Mouse (Mus musculus): ENCODE results near the gene Gnb1. TPM values are rescaled to one million over a fixed set of nuclear protein-coding genes. Genes with fewer than 3 reads are reported as not detected.

Gnb1 gene
- polyA plus RNA-seq (2015; fragmentation: Nextera tagmentation; extraction: Ambion mirVana) = 1,017 and 1,097 TPM in 2 replicates

DNA sequence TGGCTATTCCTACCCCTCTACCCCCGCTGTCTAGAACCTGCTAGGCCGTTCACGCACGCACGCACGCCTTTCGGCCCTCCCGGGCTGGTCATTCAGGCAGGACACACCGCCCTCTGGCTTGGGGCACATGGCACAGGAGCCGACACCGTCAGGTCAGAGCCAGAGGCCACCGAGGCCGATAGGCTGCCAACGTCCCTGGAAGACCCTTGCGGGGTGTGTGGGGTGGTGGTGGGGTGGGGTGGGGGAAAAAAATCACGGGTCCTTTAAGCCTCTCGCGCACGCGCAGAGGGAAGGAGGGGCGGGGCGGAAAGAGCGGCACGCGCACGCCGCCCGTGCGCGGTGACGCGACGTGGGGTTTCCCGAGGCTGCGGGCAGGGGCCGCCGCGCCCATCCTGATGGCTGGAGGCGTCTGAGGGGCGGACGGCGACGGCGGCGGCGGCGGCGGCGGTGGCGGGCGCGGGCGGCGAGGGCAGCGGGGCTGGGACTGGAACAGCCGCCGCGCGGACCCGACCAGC lies at the start of gene Gnb1:
Gene Gnb1, plus strand, starts transcription at position 372 of the 515 bp plus-strand sequence.
- Histone ChIP-seq H3K27ac (ENCODE audit: low read depth, low read length) (peak within 1 kb of the TSS; percentile 95), H3K4me3 (ENCODE audit: low read length) (peak within 1 kb of the TSS; percentile 98), H3K4me2 (ENCODE audit: low read length) (peak within 1 kb of the TSS; percentile 85), H3K9me3 (ENCODE audit: control insufficient read depth, low read length) (no peaks in the 10 kb centered on the region), H3K9ac (ENCODE audit: low read depth, low read length) (peak within 1 kb of the TSS; percentile 100), H3K36me3 (ENCODE audit: control insufficient read depth, insufficient read depth, low read length) (no peaks in the 10 kb centered on the region), H3K4me1 (ENCODE audit: control insufficient read depth, insufficient read depth, low read depth, low read length) (peaks cover 34% of the 10 kb centered on the region), H3K27me3 (replicated peaks; ENCODE audit: control insufficient read depth, insufficient read depth, low read length) (no peaks in the 10 kb centered on the region)
- peak; percentile 83 for ATAC-seq
- WGBS = under 1% methylated on average over 30 of the region's 60 CpGs

DNA sequence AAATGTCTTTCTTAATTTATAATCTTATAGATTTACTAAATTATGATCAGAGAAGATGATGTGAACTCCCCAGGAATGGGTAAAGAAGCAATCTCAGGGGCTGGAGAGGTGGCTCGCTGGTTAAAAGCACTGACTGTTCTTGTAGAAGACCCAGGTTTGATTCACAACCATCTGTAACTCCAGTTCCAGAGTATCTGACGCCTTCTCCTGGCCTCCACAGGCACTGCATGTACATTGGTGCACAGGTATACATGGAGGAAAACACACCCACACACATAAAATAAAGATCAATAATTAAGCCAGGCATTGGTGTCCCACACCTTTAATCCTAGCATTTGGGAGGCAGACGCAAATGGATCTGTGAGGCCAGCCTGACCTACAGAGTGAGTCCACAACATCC lies 48.4 kb upstream of the Gnb1 start:
- Histone ChIP-seq H3K4me2 (ENCODE audit: low read length) (no peak overlapping the region), H3K27me3 (replicated peaks; ENCODE audit: control insufficient read depth, insufficient read depth, low read length) (no peaks in the 10 kb centered on the region), H3K27ac (ENCODE audit: low read depth, low read length) (no peak overlapping the region), H3K9me3 (ENCODE audit: control insufficient read depth, low read length) (no peaks in the 10 kb centered on the region), H3K9ac (ENCODE audit: low read depth, low read length) (no peak overlapping the region), H3K4me3 (ENCODE audit: low read length) (no peak overlapping the region), H3K36me3 (ENCODE audit: control insufficient read depth, insufficient read depth, low read length) (no peaks in the 10 kb centered on the region), H3K4me1 (ENCODE audit: control insufficient read depth, insufficient read depth, low read depth, low read length) (no peaks in the 10 kb centered on the region)
- ATAC-seq = no peak
- 77% methylated on average over 3 of the region's 3 CpGs for WGBS

DNA sequence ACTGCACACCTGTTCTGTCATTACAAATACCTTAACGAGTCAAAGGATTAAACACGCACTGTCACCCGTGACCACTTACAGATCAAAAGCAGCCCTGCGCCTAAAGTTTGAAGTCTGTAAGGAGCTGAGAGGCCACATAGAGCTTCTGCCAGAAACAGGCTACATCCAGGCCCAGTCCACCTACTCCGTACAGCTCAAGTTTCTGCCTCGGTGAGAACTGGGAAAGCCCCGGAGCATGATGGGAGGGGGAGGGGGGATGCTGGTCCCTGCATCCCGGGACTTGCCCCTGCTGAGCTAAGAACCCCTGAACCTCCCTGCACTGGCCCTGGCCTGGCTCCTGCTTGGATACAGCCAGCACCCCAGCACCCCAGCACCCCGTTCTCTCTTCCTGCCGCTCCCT lies 39.6 kb upstream of the Gnb1 start:
- Histone ChIP-seq H3K27me3 (replicated peaks; ENCODE audit: control insufficient read depth, insufficient read depth, low read length) (no peaks in the 10 kb centered on the region), H3K4me2 (ENCODE audit: low read length) (no peak overlapping the region), H3K9me3 (ENCODE audit: control insufficient read depth, low read length) (no peaks in the 10 kb centered on the region), H3K4me3 (ENCODE audit: low read length) (no peak overlapping the region), H3K27ac (ENCODE audit: low read depth, low read length) (no peak overlapping the region), H3K4me1 (ENCODE audit: control insufficient read depth, insufficient read depth, low read depth, low read length) (no peaks in the 10 kb centered on the region), H3K36me3 (ENCODE audit: control insufficient read depth, insufficient read depth, low read length) (no peaks in the 10 kb centered on the region), H3K9ac (ENCODE audit: low read depth, low read length) (no peak overlapping the region)
- ATAC-seq = no peak
- 44% methylated on average over 10 of the region's 10 CpGs for WGBS

DNA sequence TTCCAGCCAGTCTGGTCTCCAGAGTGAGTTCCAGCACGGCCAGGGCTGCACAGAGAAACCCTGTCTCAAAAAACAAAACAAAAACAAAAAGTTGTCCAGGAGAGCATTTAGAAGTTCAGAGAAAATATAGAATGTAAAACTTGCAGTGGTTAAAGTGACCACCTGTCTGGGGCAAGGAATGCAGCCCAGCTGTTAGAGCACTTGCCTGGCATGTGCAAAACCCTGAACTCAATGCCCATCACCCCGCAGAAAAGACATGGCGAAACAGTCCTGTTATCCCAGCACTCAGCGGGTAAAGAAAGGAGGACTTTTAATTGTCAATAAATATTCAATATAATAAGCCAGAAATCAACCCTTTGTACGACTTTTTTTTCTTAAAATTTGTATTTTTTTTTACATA lies 32.6 kb upstream of the Gnb1 start:
- Histone ChIP-seq H3K27me3 (replicated peaks; ENCODE audit: control insufficient read depth, insufficient read depth, low read length) (no peaks in the 10 kb centered on the region), H3K4me3 (ENCODE audit: low read length) (no peak overlapping the region), H3K9ac (ENCODE audit: low read depth, low read length) (no peak overlapping the region), H3K4me2 (ENCODE audit: low read length) (no peak overlapping the region), H3K9me3 (ENCODE audit: control insufficient read depth, low read length) (no peaks in the 10 kb centered on the region), H3K27ac (ENCODE audit: low read depth, low read length) (no peak overlapping the region), H3K36me3 (ENCODE audit: control insufficient read depth, insufficient read depth, low read length) (no peaks in the 10 kb centered on the region), H3K4me1 (ENCODE audit: control insufficient read depth, insufficient read depth, low read depth, low read length) (no peaks in the 10 kb centered on the region)
- 86% methylated on average over 5 of the region's 5 CpGs for WGBS
- ATAC-seq = no peak

DNA sequence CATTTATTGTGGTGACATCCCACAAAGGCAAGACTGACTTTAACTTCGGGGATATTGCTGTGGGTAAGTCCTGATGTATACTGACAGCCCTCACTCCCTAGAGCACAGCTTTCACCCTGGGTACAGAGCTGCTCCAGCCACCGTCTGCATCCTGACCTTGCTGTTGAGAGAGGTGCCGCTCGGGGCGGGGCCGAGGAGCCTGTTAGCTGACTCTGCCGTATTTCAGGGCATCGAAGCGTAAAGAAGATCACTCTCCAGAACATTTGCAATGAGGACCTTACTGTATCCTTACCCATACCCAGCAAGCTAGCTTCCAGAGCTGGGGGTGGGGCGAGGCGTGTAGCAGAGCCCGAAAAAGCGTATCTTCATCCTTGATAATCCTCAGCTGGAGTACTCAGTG lies 28.1 kb upstream of the Gnb1 start:
- Histone ChIP-seq H3K4me1 (ENCODE audit: control insufficient read depth, insufficient read depth, low read depth, low read length) (no peaks in the 10 kb centered on the region), H3K9me3 (ENCODE audit: control insufficient read depth, low read length) (no peaks in the 10 kb centered on the region), H3K36me3 (ENCODE audit: control insufficient read depth, insufficient read depth, low read length) (no peaks in the 10 kb centered on the region), H3K27ac (ENCODE audit: low read depth, low read length) (no peak overlapping the region), H3K27me3 (replicated peaks; ENCODE audit: control insufficient read depth, insufficient read depth, low read length) (no peaks in the 10 kb centered on the region), H3K9ac (ENCODE audit: low read depth, low read length) (no peak overlapping the region), H3K4me2 (ENCODE audit: low read length) (no peak overlapping the region), H3K4me3 (ENCODE audit: low read length) (no peak overlapping the region)
- ATAC-seq = no peak
- 83% methylated on average over 13 of the region's 13 CpGs for WGBS

DNA sequence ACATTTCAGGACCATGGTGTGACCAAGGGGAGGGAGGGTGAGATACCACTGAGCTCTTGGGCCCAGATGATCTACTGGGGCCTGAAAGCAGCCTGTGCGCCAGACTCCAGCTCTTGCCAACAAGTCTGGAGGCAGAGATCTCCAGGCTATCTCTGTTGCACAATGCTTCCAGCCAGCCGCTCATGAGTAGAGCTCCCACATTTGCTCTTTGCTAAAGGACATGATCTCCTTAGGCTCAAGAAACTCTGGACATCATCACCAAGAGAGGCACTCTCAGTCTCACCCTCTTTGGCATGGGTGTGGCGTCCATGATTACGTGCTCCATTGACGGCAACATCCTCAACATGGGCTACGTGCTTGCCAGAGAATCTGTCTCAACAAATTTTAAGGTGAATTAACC lies 27.6 kb upstream of the Gnb1 start:
- Histone ChIP-seq H3K27me3 (replicated peaks; ENCODE audit: control insufficient read depth, insufficient read depth, low read length) (no peaks in the 10 kb centered on the region), H3K4me2 (ENCODE audit: low read length) (no peak overlapping the region), H3K9ac (ENCODE audit: low read depth, low read length) (no peak overlapping the region), H3K36me3 (ENCODE audit: control insufficient read depth, insufficient read depth, low read length) (no peaks in the 10 kb centered on the region), H3K4me3 (ENCODE audit: low read length) (no peak overlapping the region), H3K4me1 (ENCODE audit: control insufficient read depth, insufficient read depth, low read depth, low read length) (no peaks in the 10 kb centered on the region), H3K9me3 (ENCODE audit: control insufficient read depth, low read length) (no peaks in the 10 kb centered on the region), H3K27ac (ENCODE audit: low read depth, low read length) (no peak overlapping the region)
- no peak for ATAC-seq
- WGBS = 76% methylated on average over 6 of the region's 6 CpGs

DNA sequence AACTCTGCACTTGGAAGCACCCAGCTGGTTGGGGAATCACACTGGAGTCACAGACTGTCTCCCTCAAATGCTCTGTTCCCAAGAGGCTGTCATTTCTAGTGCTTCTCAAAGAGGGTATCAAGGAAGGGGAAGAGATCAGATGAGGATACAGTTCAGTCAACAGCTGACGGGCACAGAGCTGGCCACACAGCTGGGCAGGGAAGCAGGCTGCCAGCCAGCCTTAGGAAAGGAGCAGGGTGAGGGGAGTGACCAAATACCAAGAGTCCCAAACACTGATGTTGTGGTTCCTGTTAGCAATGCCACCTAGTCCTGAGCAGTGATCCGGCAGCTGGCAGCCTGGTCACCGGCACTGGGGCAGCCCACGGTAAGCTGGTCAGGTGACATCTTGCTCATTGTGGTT lies 27.1 kb upstream of the Gnb1 start:
- no peak overlapping the region for H3K9ac ChIP-seq (ENCODE audit: low read depth, low read length)
- no peaks in the 10 kb centered on the region for H3K27me3 ChIP-seq (replicated peaks; ENCODE audit: control insufficient read depth, insufficient read depth, low read length)
- WGBS = 92% methylated on average over 4 of the region's 4 CpGs
- ATAC-seq = no peak
- no peaks in the 10 kb centered on the region for H3K4me1 ChIP-seq (ENCODE audit: control insufficient read depth, insufficient read depth, low read depth, low read length)
- H3K9me3 ChIP-seq (ENCODE audit: control insufficient read depth, low read length) = no peaks in the 10 kb centered on the region
- H3K4me2 ChIP-seq (ENCODE audit: low read length) = no peak overlapping the region
- H3K36me3 ChIP-seq (ENCODE audit: control insufficient read depth, insufficient read depth, low read length) = no peaks in the 10 kb centered on the region
- H3K27ac ChIP-seq (ENCODE audit: low read depth, low read length) = no peak overlapping the region
- no peak overlapping the region for H3K4me3 ChIP-seq (ENCODE audit: low read length)

DNA sequence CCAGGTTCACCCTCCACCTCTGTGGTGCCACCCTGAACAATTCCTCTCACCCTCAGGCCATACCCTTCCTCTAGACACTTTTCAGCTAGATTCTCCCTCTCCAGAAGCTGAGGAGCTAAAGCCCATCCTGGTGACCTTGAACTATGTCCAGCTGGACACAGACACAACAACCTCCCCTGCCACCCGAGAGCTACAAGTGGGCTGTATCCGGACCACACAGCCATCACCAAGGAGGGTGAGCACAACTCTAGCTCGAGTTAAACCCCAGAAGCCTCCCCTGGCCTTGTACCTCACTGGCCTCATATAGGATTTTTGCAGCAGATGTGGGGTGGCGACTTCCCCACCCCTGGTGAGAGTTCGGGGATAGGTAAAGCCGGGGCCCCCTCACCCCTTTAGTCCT lies 25.6 kb upstream of the Gnb1 start:
- Histone ChIP-seq H3K9me3 (ENCODE audit: control insufficient read depth, low read length) (no peaks in the 10 kb centered on the region), H3K4me3 (ENCODE audit: low read length) (no peak overlapping the region), H3K9ac (ENCODE audit: low read depth, low read length) (no peak overlapping the region), H3K4me2 (ENCODE audit: low read length) (no peak overlapping the region), H3K4me1 (ENCODE audit: control insufficient read depth, insufficient read depth, low read depth, low read length) (no peaks in the 10 kb centered on the region), H3K27me3 (replicated peaks; ENCODE audit: control insufficient read depth, insufficient read depth, low read length) (no peaks in the 10 kb centered on the region), H3K27ac (ENCODE audit: low read depth, low read length) (no peak overlapping the region), H3K36me3 (ENCODE audit: control insufficient read depth, insufficient read depth, low read length) (no peaks in the 10 kb centered on the region)
- no peak for ATAC-seq
- WGBS = 75% methylated on average over 6 of the region's 6 CpGs

DNA sequence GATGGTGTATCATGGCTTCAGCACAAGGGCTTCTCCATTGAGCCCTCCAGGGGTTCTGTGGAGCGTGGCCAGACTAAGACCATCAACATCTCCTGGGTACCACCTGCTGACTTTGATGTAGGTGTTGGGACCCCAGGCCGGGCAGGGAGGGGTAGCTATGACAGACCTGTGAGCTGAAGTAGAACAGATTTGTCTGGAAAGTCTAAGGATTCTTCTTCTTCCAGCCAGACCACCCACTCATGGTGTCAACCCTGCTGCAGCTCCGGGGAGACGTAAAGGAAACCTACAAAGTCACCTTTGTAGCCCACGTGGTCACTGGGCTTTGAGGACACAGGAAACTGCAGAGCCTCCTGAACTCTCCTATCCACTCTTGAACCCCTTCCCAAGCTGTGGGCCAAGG lies 25.1 kb upstream of the Gnb1 start:
- 88% methylated on average over 5 of the region's 5 CpGs for WGBS
- Histone ChIP-seq H3K9ac (ENCODE audit: low read depth, low read length) (no peak overlapping the region), H3K36me3 (ENCODE audit: control insufficient read depth, insufficient read depth, low read length) (no peaks in the 10 kb centered on the region), H3K4me2 (ENCODE audit: low read length) (no peak overlapping the region), H3K27ac (ENCODE audit: low read depth, low read length) (no peak overlapping the region), H3K4me3 (ENCODE audit: low read length) (no peak overlapping the region), H3K4me1 (ENCODE audit: control insufficient read depth, insufficient read depth, low read depth, low read length) (no peaks in the 10 kb centered on the region), H3K27me3 (replicated peaks; ENCODE audit: control insufficient read depth, insufficient read depth, low read length) (no peaks in the 10 kb centered on the region), H3K9me3 (ENCODE audit: control insufficient read depth, low read length) (no peaks in the 10 kb centered on the region)
- no peak for ATAC-seq
